ENCODE assay signal across 7 mouse cellular contexts in the genomic region with DNA sequence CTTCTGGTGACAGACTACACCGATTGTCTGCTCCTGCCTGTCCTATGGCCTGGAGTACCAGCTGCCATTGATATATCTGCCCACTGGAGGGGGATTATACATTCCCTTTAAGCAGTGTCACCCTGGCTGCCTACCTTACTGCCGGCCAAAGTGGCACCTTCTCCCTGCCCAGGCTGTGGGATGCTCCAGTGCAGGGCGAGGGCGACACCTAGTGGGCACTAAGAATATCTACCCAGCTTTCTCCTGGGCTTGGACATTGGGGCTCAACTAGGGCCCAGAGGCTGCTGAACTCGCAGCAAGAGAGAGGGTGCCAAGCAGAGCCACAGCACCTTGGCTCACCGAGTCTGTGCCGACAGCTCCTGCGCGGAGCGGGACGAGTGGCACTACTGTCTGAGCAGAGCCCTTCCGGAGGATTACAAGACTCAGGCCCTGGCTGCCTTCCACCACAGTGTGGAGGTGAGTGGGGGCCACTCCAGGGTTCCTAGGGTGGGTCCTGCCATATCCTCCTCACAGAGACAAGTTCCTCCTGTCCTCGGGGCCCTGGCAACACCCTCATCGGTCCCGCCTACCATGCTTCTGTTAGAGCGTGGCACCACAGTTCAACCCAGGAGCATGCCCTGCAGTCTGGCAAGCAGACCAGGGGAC. TPM values are rescaled to one million over a fixed set of nuclear protein-coding genes. Genes with fewer than 3 reads are reported as not detected.
A peak's percentile ranks its signal among the peaks of the same experiment; 100 is the strongest.
DNase-seq lines count a peak whose midpoint lies in the region; ATAC-seq and TF ChIP-seq lines count a peak whose summit lies in the region.

No protein-coding gene starts in this region.

- intact Hi-C loops in gastrocnemius, postnatal 14 days (cut with DNase I; ENCODE audit: low total_unique reads) = loop anchor here (2.0 to 10.0 kb wide), 2 partner anchors 166 to 292 kb away; no protein-coding TSS in a partner anchor
- intact Hi-C loops in left cerebral cortex, postnatal 4 days (cut with DNase I) = loop anchor here (1.0 to 5.0 kb wide), 2 partner anchors 166 to 290 kb away; no protein-coding TSS in a partner anchor

- no peaks in the 10 kb centered on the region for H3K9me3 ChIP-seq in intestine, embryonic 14.5 days (ENCODE audit: control insufficient read depth, low read length)
- no peaks in the 10 kb centered on the region for H3K9me3 ChIP-seq in midbrain, embryonic 11.5 days (ENCODE audit: control insufficient read depth, low read length)

- no peak for TF ChIP-seq POLR2A in cortical plate, adult 2 months (IDR thresholded peaks at IDR 0.05; ENCODE audit: extremely low read depth, insufficient read depth, low read length)

- peak; percentile 78 for ATAC-seq in intestine, embryonic 14.5 days (replicated peaks; ENCODE audit: low FRiP score, low TSS enrichment, low read depth)
- peak; percentile 79 for ATAC-seq in midbrain, embryonic 11.5 days (ENCODE audit: low FRiP score)

- H3K9ac ChIP-seq in intestine, embryonic 14.5 days (ENCODE audit: low read length) = no peak overlapping the region
- no peak overlapping the region for H3K9ac ChIP-seq in midbrain, embryonic 11.5 days (ENCODE audit: low read length)

- peak; percentile 97 for TF ChIP-seq CTCF in cortical plate, adult 2 months (IDR thresholded peaks at IDR 0.05; ENCODE audit: extremely low read depth, insufficient read depth, low read length)

- H3K4me1 ChIP-seq in cortical plate, adult 2 months (ENCODE audit: control insufficient read depth, insufficient read depth, low read length) = peaks cover 2% of the 10 kb centered on the region; the same call in 1 of the 2 replicates
- H3K4me1 ChIP-seq in intestine, embryonic 14.5 days (replicated peaks; ENCODE audit: control insufficient read depth, insufficient read depth, low read length) = no peaks in the 10 kb centered on the region
- H3K4me1 ChIP-seq in midbrain, embryonic 11.5 days (ENCODE audit: control insufficient read depth, insufficient read depth, low read length) = no peaks in the 10 kb centered on the region

- no peaks in the 10 kb centered on the region; the same call in 1 of the 2 replicates for H3K36me3 ChIP-seq in intestine, embryonic 14.5 days (ENCODE audit: control insufficient read depth, insufficient read depth, low read length)
- no peaks in the 10 kb centered on the region for H3K36me3 ChIP-seq in midbrain, embryonic 11.5 days (ENCODE audit: control insufficient read depth, insufficient read depth, low read length)

- no peak overlapping the region for H3K27ac ChIP-seq in cortical plate, adult 2 months (ENCODE audit: insufficient read depth, low read length)
- no peak overlapping the region for H3K27ac ChIP-seq in intestine, embryonic 14.5 days (ENCODE audit: low read depth)
- H3K27ac ChIP-seq in midbrain, embryonic 11.5 days (ENCODE audit: low read depth, low read length) = no peak overlapping the region

- H3K27me3 ChIP-seq in intestine, embryonic 14.5 days (replicated peaks; ENCODE audit: control insufficient read depth, insufficient read depth, low read length) = no peaks in the 10 kb centered on the region
- no peaks in the 10 kb centered on the region for H3K27me3 ChIP-seq in midbrain, embryonic 11.5 days (ENCODE audit: control insufficient read depth, insufficient read depth, low read length)

- WGBS in intestine, embryonic 14.5 days = 27% methylated on average over 16 of the region's 16 CpGs
- 34% methylated on average over 16 of the region's 16 CpGs for WGBS in midbrain, embryonic 11.5 days

- no peak overlapping the region for H3K4me2 ChIP-seq in intestine, embryonic 14.5 days (ENCODE audit: low read length)
- H3K4me2 ChIP-seq in midbrain, embryonic 11.5 days = no peak overlapping the region

- H3K4me3 ChIP-seq in cortical plate, adult 2 months (ENCODE audit: insufficient read depth, low read length) = no peak overlapping the region
- H3K4me3 ChIP-seq in intestine, embryonic 14.5 days (ENCODE audit: low read depth, low read length) = no peak overlapping the region
- no peak overlapping the region for H3K4me3 ChIP-seq in midbrain, embryonic 11.5 days (ENCODE audit: low read depth, low read length)

- peak; percentile 76 to 90 for DNase-seq in adrenal gland, adult (ENCODE audit: inconsistent age in 2 of 2, low spot score in 1 of 2)
- peak; percentile 79 for DNase-seq in gastrocnemius, postnatal 14 days
- peak; percentile 83 for DNase-seq in intestine, embryonic 14.5 days (ENCODE audit: low spot score)
- peak; percentile 83 for DNase-seq in left cerebral cortex, postnatal 4 days
- peak; percentile 94 for DNase-seq in midbrain, embryonic 11.5 days (ENCODE audit: low spot score, missing footprints)
- DNase-seq in right cerebral cortex, postnatal 4 days = peak; percentile 79

RNA-seq across cellular contexts. Expression of a gene that starts 23.9 kb away (rescaled TPM):
- 41.8 and 44.4 TPM in 2 replicates for polyA plus RNA-seq in cortical plate, adult 2 months (2012; rRNA removed)
- total RNA-seq in gastrocnemius, postnatal 14 days (2021) = 10 to 100 TPM; 20.4 to 24.0 TPM
- polyA plus RNA-seq in intestine, embryonic 14.5 days (2014; fragmentation: Nextera tagmentation; extraction: Ambion mirVana) = 19.9 and 22.8 TPM in 2 replicates
- total RNA-seq in left cerebral cortex, postnatal 4 days (2021) = 100 to 1,000 TPM in 1 of 2 experiments, 10 to 100 TPM in 1; 95.9 to 100 TPM
- polyA plus RNA-seq in midbrain, embryonic 11.5 days (2014; fragmentation: Nextera tagmentation; extraction: Ambion mirVana) = 20.0 and 20.4 TPM in 2 replicates
